Mouse (Mus musculus): Measurements from ENCODE around the gene Cnpy2. TPM values are rescaled to one million over a fixed set of nuclear protein-coding genes. Genes with fewer than 3 reads are reported as not detected.
A peak's percentile ranks its signal among the peaks of the same experiment; 100 is the strongest.

Gene Cnpy2
- polyA plus RNA-seq, 1 experiment from 2014 or later, result 221 TPM

DNA sequence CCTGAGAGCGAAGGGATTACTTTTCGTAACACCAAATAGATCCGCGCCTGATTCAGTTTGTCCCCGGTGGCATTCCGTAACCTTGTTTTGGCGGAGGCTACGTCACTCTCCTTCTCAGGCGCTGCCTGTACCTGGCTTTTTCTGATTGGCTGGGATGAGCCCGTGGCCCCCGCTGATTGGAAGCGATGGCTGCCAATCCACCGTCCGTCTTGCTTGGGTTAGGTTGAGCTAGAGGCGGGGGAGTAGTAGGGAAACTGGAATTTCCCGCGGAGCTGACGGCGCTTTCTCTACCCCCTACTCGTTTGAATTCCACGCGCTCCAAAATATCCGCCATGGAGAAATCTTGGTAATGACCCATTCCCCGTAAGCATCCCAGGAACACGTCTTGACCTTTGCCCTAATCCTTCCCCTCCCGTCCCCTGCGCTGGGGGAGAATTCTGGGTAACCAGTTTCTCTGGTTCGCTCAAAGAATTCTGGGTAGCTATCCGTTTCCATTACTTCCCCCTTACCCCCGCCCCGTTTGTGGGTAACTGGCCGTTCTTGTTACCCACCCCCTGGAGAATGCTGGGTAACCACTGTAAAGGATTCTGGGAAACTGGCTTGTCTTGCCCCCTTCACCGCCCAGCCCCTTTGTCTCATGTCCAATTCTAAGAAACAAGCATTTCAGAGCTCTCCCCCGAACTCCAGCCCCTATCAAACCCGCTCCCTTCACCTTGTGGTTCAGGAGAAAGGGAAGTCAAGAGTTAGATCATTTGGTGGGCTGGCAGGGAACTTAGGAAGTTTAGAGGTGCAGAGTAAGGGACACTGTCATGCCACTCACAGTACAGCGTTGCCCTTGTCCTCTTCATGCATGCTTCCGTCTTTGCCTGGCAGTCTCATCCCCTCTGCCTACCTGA lies 18.9 kb upstream of the Cnpy2 start, which contains the start of gene Pan2:
Gene Pan2 (plus strand): TSS at position 210 of the 896 bp plus-strand sequence.
- peak; percentile 99 for ATAC-seq (replicated peaks; ENCODE audit: low FRiP score)
- DNase-seq (ENCODE audit: low spot score), result peak; percentile 100

DNA sequence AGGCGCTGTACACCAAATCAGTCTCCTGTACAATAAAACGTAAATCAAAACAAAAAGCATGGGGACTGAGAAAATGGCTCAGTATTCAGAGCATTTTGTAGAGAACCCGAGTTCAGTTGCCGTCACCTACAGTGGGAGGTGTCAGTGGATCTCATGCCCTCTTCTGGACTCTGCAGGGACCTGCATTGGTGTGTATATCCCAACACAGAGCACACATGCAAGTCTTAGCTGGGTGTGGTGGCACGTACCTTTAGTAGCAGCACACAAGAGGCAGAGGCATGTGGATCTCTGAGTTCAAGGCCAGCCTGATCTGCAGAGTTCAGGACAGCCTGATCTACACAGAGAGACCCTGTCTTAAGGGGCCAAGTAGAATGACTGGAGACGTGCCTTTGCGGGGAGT lies 12.6 kb upstream of the Cnpy2 start:
- 87% methylated on average over 7 of the region's 7 CpGs for WGBS
- H3K27me3 ChIP-seq (replicated peaks; ENCODE audit: control insufficient read depth, insufficient read depth, low read length), result no peaks in the 10 kb centered on the region
- no peaks in the 10 kb centered on the region for H3K9me3 ChIP-seq (ENCODE audit: control insufficient read depth, low read length)
- no peak overlapping the region for H3K9ac ChIP-seq (ENCODE audit: low read depth, low read length)
- no peaks in the 10 kb centered on the region for H3K4me1 ChIP-seq (replicated peaks; ENCODE audit: control insufficient read depth, insufficient read depth, low read length)
- H3K4me3 ChIP-seq (ENCODE audit: low read depth, low read length), result no peak overlapping the region
- no peak overlapping the region for H3K27ac ChIP-seq (ENCODE audit: low read depth, low read length)
- ATAC-seq (replicated peaks; ENCODE audit: low FRiP score) (no peak), DNase-seq (ENCODE audit: low spot score) (no peak)
- H3K4me2 ChIP-seq, result no peak overlapping the region
- peaks cover 24% of the 10 kb centered on the region for H3K36me3 ChIP-seq (ENCODE audit: control insufficient read depth, insufficient read depth, low read length)

More for the DNA sequence above, 18.9 kb upstream of the Cnpy2 start, which contains the start of gene Pan2:
- Histone ChIP-seq H3K9ac (ENCODE audit: low read depth, low read length) (peak within 1 kb of the TSS; percentile 87), H3K27ac (ENCODE audit: low read depth, low read length) (peak within 1 kb of the TSS; percentile 91), H3K4me1 (replicated peaks; ENCODE audit: control insufficient read depth, insufficient read depth, low read length) (peaks cover 9% of the 10 kb centered on the region), H3K9me3 (ENCODE audit: control insufficient read depth, low read length) (no peaks in the 10 kb centered on the region), H3K27me3 (replicated peaks; ENCODE audit: control insufficient read depth, insufficient read depth, low read length) (no peaks in the 10 kb centered on the region), H3K4me3 (ENCODE audit: low read depth, low read length) (peak within 1 kb of the TSS; percentile 70), H3K4me2 (peak within 1 kb of the TSS; percentile 95), H3K36me3 (ENCODE audit: control insufficient read depth, insufficient read depth, low read length) (no peaks in the 10 kb centered on the region; the same call in 1 of the 2 replicates)
- WGBS, result under 1% methylated on average over 37 of the region's 37 CpGs

DNA sequence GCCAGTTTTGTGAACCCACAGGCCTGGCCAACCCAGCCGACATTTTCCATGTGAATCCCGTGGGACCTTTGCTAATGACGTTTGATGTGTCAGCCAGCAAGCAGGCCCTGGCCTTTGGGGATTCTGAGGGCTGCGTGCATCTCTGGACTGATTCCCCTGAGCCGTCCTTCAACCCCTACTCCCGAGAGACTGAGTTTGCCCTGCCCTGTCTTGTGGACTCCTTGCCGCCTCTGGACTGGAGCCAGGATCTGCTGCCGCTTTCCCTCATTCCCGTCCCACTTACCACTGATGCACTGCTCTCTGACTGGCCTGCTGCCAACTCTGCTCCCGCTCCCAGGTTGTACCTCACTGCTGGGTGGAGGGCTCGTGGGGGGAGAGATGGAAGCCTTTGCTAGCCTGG lies 12.1 kb upstream of the Cnpy2 start:
- ATAC-seq (replicated peaks; ENCODE audit: low FRiP score) (no peak), DNase-seq (ENCODE audit: low spot score) (no peak)
- H3K36me3 ChIP-seq (ENCODE audit: control insufficient read depth, insufficient read depth, low read length), result peaks cover 24% of the 10 kb centered on the region
- H3K27ac ChIP-seq (ENCODE audit: low read depth, low read length), result no peak overlapping the region
- no peak overlapping the region for H3K4me3 ChIP-seq (ENCODE audit: low read depth, low read length)
- no peaks in the 10 kb centered on the region for H3K9me3 ChIP-seq (ENCODE audit: control insufficient read depth, low read length)
- H3K27me3 ChIP-seq (replicated peaks; ENCODE audit: control insufficient read depth, insufficient read depth, low read length), result no peaks in the 10 kb centered on the region
- H3K4me1 ChIP-seq (replicated peaks; ENCODE audit: control insufficient read depth, insufficient read depth, low read length), result no peaks in the 10 kb centered on the region
- WGBS, result 85% methylated on average over 11 of the region's 11 CpGs
- no peak overlapping the region for H3K4me2 ChIP-seq
- no peak overlapping the region for H3K9ac ChIP-seq (ENCODE audit: low read depth, low read length)

DNA sequence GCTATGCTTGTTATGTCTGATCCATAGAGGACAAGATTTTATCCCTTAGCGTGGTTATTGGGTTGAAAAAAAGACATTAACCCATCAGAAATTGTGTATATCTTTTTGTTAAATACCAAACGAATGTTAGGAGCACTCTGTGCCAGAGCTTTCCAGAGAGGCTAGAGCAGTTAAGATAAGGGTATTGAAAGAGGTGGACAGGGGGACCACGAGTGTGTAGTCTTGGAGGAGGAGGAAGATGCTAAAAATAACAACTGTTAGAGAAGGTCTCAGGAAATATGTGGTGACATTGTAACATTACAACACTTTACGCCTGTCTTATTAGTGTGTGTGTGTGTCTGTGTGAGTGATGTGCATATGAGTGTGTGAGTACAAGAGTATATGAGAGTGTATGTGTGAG lies 11.4 kb upstream of the Cnpy2 start:
- ATAC-seq (replicated peaks; ENCODE audit: low FRiP score) (no peak), DNase-seq (ENCODE audit: low spot score) (no peak)
- no peaks in the 10 kb centered on the region for H3K27me3 ChIP-seq (replicated peaks; ENCODE audit: control insufficient read depth, insufficient read depth, low read length)
- H3K4me3 ChIP-seq (ENCODE audit: low read depth, low read length), result no peak overlapping the region
- peaks cover 27% of the 10 kb centered on the region for H3K36me3 ChIP-seq (ENCODE audit: control insufficient read depth, insufficient read depth, low read length)
- H3K27ac ChIP-seq (ENCODE audit: low read depth, low read length), result no peak overlapping the region
- WGBS, result 62% methylated on average over 4 of the region's 4 CpGs
- H3K9me3 ChIP-seq (ENCODE audit: control insufficient read depth, low read length), result no peaks in the 10 kb centered on the region
- peak overlapping the region; percentile 6; the same call in 1 of the 2 replicates for H3K9ac ChIP-seq (ENCODE audit: low read depth, low read length)
- H3K4me1 ChIP-seq (replicated peaks; ENCODE audit: control insufficient read depth, insufficient read depth, low read length), result no peaks in the 10 kb centered on the region
- no peak overlapping the region for H3K4me2 ChIP-seq

DNA sequence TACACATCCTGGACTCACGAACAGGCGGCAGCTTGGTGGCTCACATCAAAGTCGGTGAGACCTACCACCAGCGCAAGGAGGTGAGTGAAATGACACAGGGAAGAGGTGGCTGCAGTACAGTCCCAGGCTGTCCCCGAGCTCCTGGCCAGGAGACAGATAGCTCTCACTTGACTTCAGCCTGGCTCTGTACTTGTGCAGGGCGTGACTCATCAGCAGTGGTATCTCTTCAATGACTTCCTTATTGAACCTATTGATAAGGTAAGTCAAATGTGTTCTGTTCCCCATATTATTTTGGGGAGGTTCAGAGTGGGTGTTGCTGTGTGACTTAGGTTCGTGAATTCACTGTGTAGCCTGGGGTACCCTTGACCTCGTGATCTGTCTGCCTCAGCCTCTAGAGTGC lies 6.7 kb upstream of the Cnpy2 start:
- Histone ChIP-seq H3K9me3 (ENCODE audit: control insufficient read depth, low read length) (no peaks in the 10 kb centered on the region), H3K27ac (ENCODE audit: low read depth, low read length) (no peak overlapping the region), H3K4me1 (replicated peaks; ENCODE audit: control insufficient read depth, insufficient read depth, low read length) (no peaks in the 10 kb centered on the region), H3K36me3 (ENCODE audit: control insufficient read depth, insufficient read depth, low read length) (peaks cover 39% of the 10 kb centered on the region), H3K4me3 (ENCODE audit: low read depth, low read length) (no peak overlapping the region), H3K27me3 (replicated peaks; ENCODE audit: control insufficient read depth, insufficient read depth, low read length) (no peaks in the 10 kb centered on the region), H3K9ac (ENCODE audit: low read depth, low read length) (no peak overlapping the region), H3K4me2 (no peak overlapping the region)
- no peak for DNase-seq (ENCODE audit: low spot score)
- WGBS, result 83% methylated on average over 8 of the region's 8 CpGs
- ATAC-seq (replicated peaks; ENCODE audit: low FRiP score), result peak; percentile 52

DNA sequence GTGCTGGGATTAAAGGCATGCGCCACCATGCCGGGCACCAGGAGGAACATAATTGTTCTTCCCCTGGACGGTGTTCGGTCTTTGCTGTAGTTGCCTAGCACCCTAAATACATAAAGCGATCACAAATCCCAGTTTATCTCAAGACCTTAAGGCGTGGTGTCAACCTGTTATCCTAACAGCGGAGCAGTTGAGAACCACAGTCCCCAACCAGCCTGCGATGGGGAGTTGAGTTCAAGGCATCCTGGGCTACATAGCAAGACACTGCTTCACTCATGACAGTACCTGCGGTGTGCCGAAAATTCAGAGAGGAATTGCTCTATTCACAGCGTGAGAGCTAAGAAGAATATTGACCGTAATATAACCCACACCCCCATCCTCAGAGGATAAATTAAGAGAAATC lies 618 bp upstream of the Cnpy2 start:
- Histone ChIP-seq H3K4me2 (peak overlapping the region; percentile 97), H3K9ac (ENCODE audit: low read depth, low read length) (peak overlapping the region; percentile 99), H3K27ac (ENCODE audit: low read depth, low read length) (peak overlapping the region; percentile 28; the same call in 1 of the 2 replicates), H3K9me3 (ENCODE audit: control insufficient read depth, low read length) (no peaks in the 10 kb centered on the region), H3K27me3 (replicated peaks; ENCODE audit: control insufficient read depth, insufficient read depth, low read length) (no peaks in the 10 kb centered on the region), H3K36me3 (ENCODE audit: control insufficient read depth, insufficient read depth, low read length) (peaks cover 34% of the 10 kb centered on the region), H3K4me1 (replicated peaks; ENCODE audit: control insufficient read depth, insufficient read depth, low read length) (peaks cover 17% of the 10 kb centered on the region), H3K4me3 (ENCODE audit: low read depth, low read length) (peak overlapping the region; percentile 93; the same call in 1 of the 2 replicates)
- 52% methylated on average over 12 of the region's 12 CpGs for WGBS
- no peak for DNase-seq (ENCODE audit: low spot score)
- peak; percentile 25; the same call in 1 of the 2 replicates for ATAC-seq (replicated peaks; ENCODE audit: low FRiP score)

DNA sequence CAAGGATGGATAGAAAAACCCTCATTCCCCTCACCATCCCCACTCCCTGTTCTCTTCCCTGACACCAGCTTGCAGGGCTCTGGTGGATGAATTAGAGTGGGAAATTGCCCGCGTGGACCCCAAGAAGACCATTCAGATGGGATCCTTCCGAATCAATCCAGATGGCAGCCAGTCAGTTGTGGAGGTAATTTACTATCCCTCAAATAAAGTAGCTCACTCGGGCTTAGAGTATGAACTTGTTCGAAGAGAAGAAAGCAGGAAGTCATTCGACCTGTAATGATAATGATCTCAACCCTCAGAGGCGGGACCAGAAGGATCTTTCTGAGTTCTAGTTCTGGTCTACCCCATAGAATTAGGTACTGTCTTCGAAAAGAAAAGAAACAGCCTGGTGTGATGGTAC lies 1.3 kb downstream of the Cnpy2 start:
- 57% methylated on average over 8 of the region's 8 CpGs for WGBS
- H3K27ac ChIP-seq (ENCODE audit: low read depth, low read length), result peak overlapping the region; percentile 94; the same call in 1 of the 2 replicates
- H3K9ac ChIP-seq (ENCODE audit: low read depth, low read length), result peak overlapping the region; percentile 99
- DNase-seq (ENCODE audit: low spot score) (no peak), ATAC-seq (replicated peaks; ENCODE audit: low FRiP score) (no peak)
- H3K4me1 ChIP-seq (replicated peaks; ENCODE audit: control insufficient read depth, insufficient read depth, low read length), result peaks cover 17% of the 10 kb centered on the region
- peak overlapping the region; percentile 93 for H3K4me3 ChIP-seq (ENCODE audit: low read depth, low read length)
- H3K36me3 ChIP-seq (ENCODE audit: control insufficient read depth, insufficient read depth, low read length), result peaks cover 41% of the 10 kb centered on the region
- peak overlapping the region; percentile 97 for H3K4me2 ChIP-seq
- no peaks in the 10 kb centered on the region for H3K27me3 ChIP-seq (replicated peaks; ENCODE audit: control insufficient read depth, insufficient read depth, low read length)
- H3K9me3 ChIP-seq (ENCODE audit: control insufficient read depth, low read length), result no peaks in the 10 kb centered on the region

DNA sequence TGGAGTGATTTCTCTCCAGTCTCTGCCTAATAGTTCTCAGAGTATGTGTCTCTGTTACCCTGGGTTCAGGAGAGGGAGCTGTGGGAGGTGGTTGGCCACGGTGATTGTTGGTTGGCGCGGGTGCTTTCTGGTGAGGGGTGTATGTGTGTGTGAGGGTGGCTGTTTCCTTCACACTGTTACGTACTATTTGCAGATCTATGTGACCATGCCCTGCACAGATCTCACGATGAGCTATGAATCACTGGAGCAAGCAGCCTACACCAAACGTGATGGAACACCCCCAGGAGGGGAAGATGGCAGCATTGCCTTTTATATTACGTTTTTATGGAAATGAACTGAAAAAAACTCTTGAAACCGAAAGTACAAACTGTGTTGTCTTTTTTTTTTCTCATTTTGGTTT lies 4.6 kb downstream of the Cnpy2 start:
- ATAC-seq (replicated peaks; ENCODE audit: low FRiP score), result no peak
- no peaks in the 10 kb centered on the region for H3K9me3 ChIP-seq (ENCODE audit: control insufficient read depth, low read length)
- 94% methylated on average over 8 of the region's 8 CpGs for WGBS
- DNase-seq (ENCODE audit: low spot score), result no peak
- H3K9ac ChIP-seq (ENCODE audit: low read depth, low read length), result no peak overlapping the region
- peaks cover 14% of the 10 kb centered on the region for H3K4me1 ChIP-seq (replicated peaks; ENCODE audit: control insufficient read depth, insufficient read depth, low read length)
- no peak overlapping the region for H3K27ac ChIP-seq (ENCODE audit: low read depth, low read length)
- H3K27me3 ChIP-seq (replicated peaks; ENCODE audit: control insufficient read depth, insufficient read depth, low read length), result no peaks in the 10 kb centered on the region
- peaks cover 25% of the 10 kb centered on the region for H3K36me3 ChIP-seq (ENCODE audit: control insufficient read depth, insufficient read depth, low read length)
- no peak overlapping the region for H3K4me3 ChIP-seq (ENCODE audit: low read depth, low read length)
- no peak overlapping the region for H3K4me2 ChIP-seq

DNA sequence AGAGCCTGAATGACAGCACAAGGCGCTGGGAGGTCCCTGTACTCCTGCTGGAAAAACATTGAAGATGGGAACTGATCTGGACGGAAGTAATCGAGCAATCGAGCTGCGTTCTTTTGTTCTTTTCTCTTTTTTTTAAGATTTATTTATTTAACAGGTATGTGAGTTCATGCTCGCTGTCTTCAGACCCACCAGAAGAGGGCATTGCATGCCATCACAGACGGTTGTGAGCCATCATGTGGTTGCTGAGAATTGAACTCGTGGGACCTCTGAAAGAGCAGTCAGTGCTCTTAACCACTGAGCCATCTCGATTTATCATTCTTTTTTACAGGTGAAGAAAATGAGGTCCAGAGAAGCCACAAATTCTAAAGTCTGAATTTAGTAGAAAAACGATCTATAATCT lies 5.4 kb downstream of the Cnpy2 start:
- Histone ChIP-seq H3K9ac (ENCODE audit: low read depth, low read length) (no peak overlapping the region), H3K4me3 (ENCODE audit: low read depth, low read length) (no peak overlapping the region), H3K27me3 (replicated peaks; ENCODE audit: control insufficient read depth, insufficient read depth, low read length) (no peaks in the 10 kb centered on the region), H3K4me2 (no peak overlapping the region), H3K27ac (ENCODE audit: low read depth, low read length) (no peak overlapping the region), H3K4me1 (replicated peaks; ENCODE audit: control insufficient read depth, insufficient read depth, low read length) (peaks cover 13% of the 10 kb centered on the region), H3K36me3 (ENCODE audit: control insufficient read depth, insufficient read depth, low read length) (peaks cover 25% of the 10 kb centered on the region), H3K9me3 (ENCODE audit: control insufficient read depth, low read length) (no peaks in the 10 kb centered on the region)
- ATAC-seq (replicated peaks; ENCODE audit: low FRiP score) (no peak), DNase-seq (ENCODE audit: low spot score) (no peak)
- WGBS, result 87% methylated on average over 10 of the region's 10 CpGs

Data from liver, embryonic 11.5 days (tissue).